Mouse (Mus musculus) MEL (cell line): ENCODE results near the gene Inip. TPM values are rescaled to one million over a fixed set of nuclear protein-coding genes. Genes with fewer than 3 reads are reported as not detected.

Experiments
- DNase-seq: peaks from one replicate; pipeline ENCODE4 v3.0.0; 2011; ENCODE audit warnings: low read depth, low spot score
- H3K27ac ChIP-seq: 2 replicates; pipeline ENCODE4 v1.5.1; 2012; ENCODE audit warnings: low read depth, mild to moderate bottlenecking, control low read depth, low read length, moderate library complexity; ENCODE audit not compliant: control insufficient read depth
- H3K27me3 ChIP-seq, 2 experiments: fragments of 150-350 bp in 1 of 2; sonication (generic) in 1 of 2; 2 replicates each; pipeline ENCODE4 v1.6.1; 2012; ENCODE audit warnings: low read length in 2 of 2, mild to moderate bottlenecking in 2 of 2, improper control_type of control experiment in 1 of 2, moderate library complexity in 1 of 2; ENCODE audit not compliant: insufficient read depth in 2 of 2, control insufficient read depth in 1 of 2
- H3K36me3 ChIP-seq, 2 experiments: 2 replicates each; pipeline ENCODE4 v1.6.1; 2012 to 2014; ENCODE audit warnings: low read length in 2 of 2, improper control_type of control experiment in 1 of 2, inconsistent platforms in 1 of 2, mild to moderate bottlenecking in 1 of 2; ENCODE audit not compliant: insufficient read depth in 2 of 2, control insufficient read depth in 1 of 2
- H3K4me1 ChIP-seq, 2 experiments: fragments of 150-350 bp in 1 of 2; sonication (generic) in 1 of 2; 2 replicates each; pipeline ENCODE4 v1.6.1; 2012; ENCODE audit warnings: low read length in 2 of 2, improper control_type of control experiment in 1 of 2, mild to moderate bottlenecking in 1 of 2; ENCODE audit not compliant: insufficient read depth in 2 of 2, control insufficient read depth in 1 of 2
- H3K4me3 ChIP-seq, 2 experiments: fragments of 150-350 bp in 1 of 2; sonication (generic) in 1 of 2; 2 replicates each; pipeline ENCODE4 v1.5.1; 2012; ENCODE audit warnings: low read depth in 2 of 2, low read length in 2 of 2, mild to moderate bottlenecking in 2 of 2, moderate library complexity in 2 of 2, control low read depth in 1 of 2, improper control_type of control experiment in 1 of 2; ENCODE audit not compliant: control insufficient read depth in 1 of 2, insufficient read depth in 1 of 2
- H3K79me2 ChIP-seq: 2 replicates; pipeline ENCODE4 v1.6.1; 2012; ENCODE audit warnings: mild to moderate bottlenecking, low read length, moderate library complexity; ENCODE audit not compliant: control insufficient read depth, poor library complexity, insufficient read depth
- H3K9ac ChIP-seq: 2 replicates; pipeline ENCODE4 v1.6.1; 2012; ENCODE audit warnings: low read depth, mild to moderate bottlenecking, control low read depth, low read length, moderate library complexity; ENCODE audit not compliant: control insufficient read depth, poor library complexity, severe bottlenecking
- H3K9me3 ChIP-seq: fragments of 150-350 bp; sonication (generic); replicated peaks from 2 replicates; pipeline ENCODE4 v1.6.1; 2012; ENCODE audit warnings: mild to moderate bottlenecking, low read length, improper control_type of control experiment, moderate library complexity; ENCODE audit not compliant: insufficient read depth
- E2F4 ChIP-seq: IDR thresholded peaks from 2 replicates; pipeline ENCODE4 v1.6.1; 2011; ENCODE audit warnings: low read depth, low read length, improper control_type of control experiment, borderline replicate concordance
- ELF1 ChIP-seq: IDR thresholded peaks from 2 replicates; pipeline ENCODE4 v1.6.1; 2014; ENCODE audit warnings: low read depth, mild to moderate bottlenecking, inconsistent platforms, low read length, improper control_type of control experiment, moderate library complexity
- EP300 ChIP-seq, 2 experiments: IDR thresholded peaks; 2 replicates each; pipeline ENCODE4 v1.6.1; 2011; ENCODE audit warnings: improper control_type of control experiment in 2 of 2, low read length in 2 of 2, low read depth in 1 of 2, mild to moderate bottlenecking in 1 of 2
- ETS1 ChIP-seq: IDR thresholded peaks from 2 replicates; pipeline ENCODE4 v1.6.1; 2012; ENCODE audit warnings: low read depth, mild to moderate bottlenecking, inconsistent platforms, low read length, improper control_type of control experiment, moderate library complexity
- GABPA ChIP-seq: IDR thresholded peaks from 2 replicates; pipeline ENCODE4 v1.6.1; 2012; ENCODE audit warnings: low read depth, mild to moderate bottlenecking, inconsistent platforms, low read length, improper control_type of control experiment, moderate library complexity
- HCFC1 ChIP-seq: IDR thresholded peaks from 2 replicates; pipeline ENCODE4 v1.6.1; 2012; ENCODE audit warnings: low read depth, mild to moderate bottlenecking, inconsistent platforms, low read length, improper control_type of control experiment, moderate library complexity
- JUND ChIP-seq: IDR thresholded peaks from 2 replicates; pipeline ENCODE4 v1.6.1; 2011; ENCODE audit warnings: low read depth, mild to moderate bottlenecking, improper control_type of control experiment, low read length
- MEF2A ChIP-seq: IDR thresholded peaks from 2 replicates; pipeline ENCODE4 v1.6.1; 2014; ENCODE audit warnings: low read depth, mild to moderate bottlenecking, inconsistent platforms, low read length, improper control_type of control experiment; ENCODE audit not compliant: poor library complexity, insufficient replicate concordance, severe bottlenecking; ENCODE audit errors: extremely low read depth
- MYB ChIP-seq: IDR thresholded peaks from 2 replicates; pipeline ENCODE4 v1.6.1; 2011; ENCODE audit warnings: mild to moderate bottlenecking, low read depth, low read length, improper control_type of control experiment
- MYC ChIP-seq: IDR thresholded peaks from 2 replicates; pipeline ENCODE4 v1.6.1; 2011; ENCODE audit warnings: low read depth, mild to moderate bottlenecking, low read length, improper control_type of control experiment, moderate library complexity
- NRF1 ChIP-seq: IDR thresholded peaks from 2 replicates; pipeline ENCODE4 v1.6.1; 2014; ENCODE audit warnings: low read depth, mild to moderate bottlenecking, inconsistent platforms, low read length, improper control_type of control experiment, moderate library complexity; ENCODE audit not compliant: poor library complexity, insufficient read depth, severe bottlenecking
- RAD21 ChIP-seq: IDR thresholded peaks from 2 replicates; pipeline ENCODE4 v1.6.1; 2011; ENCODE audit warnings: mild to moderate bottlenecking, low read depth, low read length, improper control_type of control experiment
- TAL1 ChIP-seq: IDR thresholded peaks from 2 replicates; pipeline ENCODE4 v1.6.1; 2012; ENCODE audit warnings: mild to moderate bottlenecking, inconsistent platforms, low read length, moderate library complexity, mixed read lengths
- TBP ChIP-seq: IDR thresholded peaks from 2 replicates; pipeline ENCODE4 v1.8.0; 2011; ENCODE audit warnings: low read depth, low read length, improper control_type of control experiment
- TCF12 ChIP-seq: IDR thresholded peaks from 2 replicates; pipeline ENCODE4 v1.6.1; 2014; ENCODE audit warnings: low read depth, mild to moderate bottlenecking, inconsistent platforms, low read length, improper control_type of control experiment, moderate library complexity
- UBTF ChIP-seq: IDR thresholded peaks from 2 replicates; pipeline ENCODE4 v1.6.1; 2012; ENCODE audit warnings: low read depth, mild to moderate bottlenecking, inconsistent platforms, low read length, improper control_type of control experiment, moderate library complexity, borderline replicate concordance; ENCODE audit not compliant: insufficient read depth
- USF2 ChIP-seq, 2 experiments: IDR thresholded peaks; 2 replicates each; pipeline ENCODE4 v1.6.1; 2011 to 2012; ENCODE audit warnings: improper control_type of control experiment in 2 of 2, low read length in 2 of 2, borderline replicate concordance in 1 of 2, inconsistent platforms in 1 of 2, low read depth in 1 of 2, mild to moderate bottlenecking in 1 of 2; ENCODE audit not compliant: insufficient read depth in 1 of 2
- ZC3H11A ChIP-seq: IDR thresholded peaks from 2 replicates; pipeline ENCODE4 v1.6.1; 2012; ENCODE audit warnings: low read depth, mild to moderate bottlenecking, inconsistent platforms, low read length, improper control_type of control experiment
- polyA plus RNA-seq, 2 experiments: library from polyadenylated mRNA; stranded (reverse) in 1 of 2; unstranded in 1 of 2; fragments of >175 nt in 1 of 2; fragments of >200 nt in 1 of 2; gene quantifications; 2 replicates each; pipeline versions ENCODE4 v1.2.1 to v1.2.4; 2012; ENCODE audit warnings: low replicate concordance in 2 of 2, low read depth in 1 of 2; ENCODE audit not compliant: insufficient read length in 2 of 2, insufficient read depth in 1 of 2, missing spikeins in 1 of 2
- total RNA-seq: library from RNA; depleted of rRNA; stranded (reverse); fragments of 300-350 nt; gene quantifications from 2 replicates; pipeline ENCODE4 v1.2.3, GENCODE M21; 2012

The Inip gene
- total and polyA plus RNA-seq, 3 experiments, result 42.4 to 50.3 TPM; not detected in 1

- DNase-seq, result no peak
- Histone ChIP-seq H3K9me3 (no peaks in the 10 kb centered on the region), H3K79me2 (no peaks in the 10 kb centered on the region), H3K4me1 (0 out of 4 replicates have a peak, but pooled peaks cover 0 to 3% of the 10 kb centered on the region in 2 experiments), H3K27ac (no peak overlapping the region), H3K36me3 (no peaks in the 10 kb centered on the region; a peak in 1 of 4 replicates), H3K4me3 (no peak overlapping the region), H3K27me3 (no peaks in the 10 kb centered on the region), H3K9ac (no peak overlapping the region)
- TF ChIP-seq MYB, result no peak
These were observed 23.5 kb upstream of the Inip start for GRCm38 (mm10) chr4:59824860-59825259.

- no peak overlapping the region for H3K9ac ChIP-seq
- no peaks in the 10 kb centered on the region; a peak in 1 of 4 replicates for H3K36me3 ChIP-seq
- no peaks in the 10 kb centered on the region for H3K27me3 ChIP-seq
- H3K4me3 ChIP-seq, result no peak overlapping the region
- H3K4me1 ChIP-seq, result 0 out of 4 replicates have a peak, but pooled peaks cover 0 to 3% of the 10 kb centered on the region in 2 experiments
- no peaks in the 10 kb centered on the region for H3K79me2 ChIP-seq
- DNase-seq, result no peak
- TF ChIP-seq TBP (no peak), EP300 (IDR thresholded peaks at IDR 0.05; ENCODE audit: low read depth in 1 of 2, low read length in 2 of 2) (no peak), TCF12 (no peak), ETS1 (no peak), TAL1 (no peak), ELF1 (no peak), RAD21 (no peak), USF2 (IDR thresholded peaks at IDR 0.05; ENCODE audit: borderline replicate concordance in 1 of 2, insufficient read depth in 1 of 2, low read depth in 1 of 2, low read length in 2 of 2) (no peak), ZC3H11A (no peak), E2F4 (no peak), HCFC1 (no peak), MYC (no peak), JUND (no peak), MEF2A (no peak), GABPA (no peak), UBTF (no peak), NRF1 (no peak)
- no peaks in the 10 kb centered on the region for H3K9me3 ChIP-seq
- no peak overlapping the region for H3K27ac ChIP-seq
These were observed 22.1 kb upstream of the Inip start for GRCm38 (mm10) chr4:59823470-59823869.
